Mouse (Mus musculus) heart, embryonic 12.5 days (tissue): ENCODE measurements around the gene Irx6. TPM values are rescaled to one million over a fixed set of nuclear protein-coding genes. Genes with fewer than 3 reads are reported as not detected.
A peak's percentile ranks its signal among the peaks of the same experiment; 100 is the strongest.

ENCODE experiments used
- ATAC-seq: fragments of 200-750 bp; cut with Nextera tagmentation; 2 replicates; pipeline ENCODE4 v1.8.0; 2017; ENCODE audit warnings: moderate TSS enrichment, moderate library complexity; ENCODE audit not compliant: insufficient number of reproducible peaks, low FRiP score
- H3K27ac ChIP-seq: fragments of 300-500 bp; sonication (generic); 2 replicates; pipeline ENCODE4 v1.5.1; 2016; ENCODE audit warnings: mild to moderate bottlenecking, moderate library complexity; ENCODE audit not compliant: poor library complexity, severe bottlenecking
- H3K27me3 ChIP-seq: fragments of 300-500 bp; sonication (generic); replicated peaks from 2 replicates; pipeline ENCODE4 v1.6.1; 2016; ENCODE audit warnings: mild to moderate bottlenecking, moderate library complexity
- H3K36me3 ChIP-seq: fragments of 300-500 bp; sonication (generic); 2 replicates; pipeline ENCODE4 v1.6.1; 2016; ENCODE audit warnings: mild to moderate bottlenecking, moderate library complexity
- H3K4me1 ChIP-seq: fragments of 300-500 bp; sonication (generic); replicated peaks from 2 replicates; pipeline ENCODE4 v1.6.1; 2016; ENCODE audit warnings: mild to moderate bottlenecking
- H3K4me2 ChIP-seq: fragments of 300-500 bp; sonication (generic); 2 replicates; pipeline ENCODE4 v1.6.1; 2016; ENCODE audit warnings: mild to moderate bottlenecking, moderate library complexity
- H3K4me3 ChIP-seq: fragments of 300-500 bp; sonication (generic); 2 replicates; pipeline ENCODE4 v1.5.1; 2016; ENCODE audit warnings: mild to moderate bottlenecking
- H3K9ac ChIP-seq: fragments of 300-500 bp; sonication (generic); 2 replicates; pipeline ENCODE4 v1.6.1; 2016; ENCODE audit warnings: mild to moderate bottlenecking, moderate library complexity
- H3K9me3 ChIP-seq: fragments of 300-500 bp; sonication (generic); replicated peaks from 2 replicates; pipeline ENCODE4 v1.6.1; 2016; ENCODE audit warnings: mild to moderate bottlenecking, moderate library complexity
- WGBS: fragments of 180-500 bp; shearing (Covaris S2); methylation state at CpG from one replicate; pipeline ENCODE4 v1.1.7; 2016; 5-methylcytosine and 5-hydroxymethylcytosine counted together
- polyA plus RNA-seq: library from polyadenylated mRNA; unstranded; fragments of >200 nt; fragmentation: Nextera tagmentation; extraction: Ambion mirVana; gene quantifications from 2 replicates; pipeline ENCODE4 v1.2.1, GENCODE M21; 2016

Gene Irx6
- 3.1 and 3.8 TPM in 2 replicates for polyA plus RNA-seq

GRCm38 (mm10) chr8:92674244-92675128 lies at the start of gene Irx6:
Gene Irx6 (plus strand): TSS chr8:92674288.
- Histone ChIP-seq H3K9ac (peak within 1 kb of the TSS; percentile 66), H3K4me3 (peak within 1 kb of the TSS; percentile 55)

GRCm38 (mm10) chr8:92628711-92629650 lies 45.1 kb upstream of the Irx6 start:
- H3K4me1 ChIP-seq = no peaks in the 10 kb centered on the region
- H3K9ac ChIP-seq = no peak overlapping the region
- H3K27me3 ChIP-seq = no peaks in the 10 kb centered on the region
- no peak overlapping the region for H3K4me3 ChIP-seq
- no peaks in the 10 kb centered on the region for H3K9me3 ChIP-seq
- no peaks in the 10 kb centered on the region for H3K36me3 ChIP-seq
- no peak overlapping the region for H3K4me2 ChIP-seq
- H3K27ac ChIP-seq = no peak overlapping the region
- WGBS = 67% methylated on average over 14 of the region's 14 CpGs
- no peak for ATAC-seq

More at GRCm38 (mm10) chr8:92674244-92675128, at the start of gene Irx6:
- Histone ChIP-seq H3K36me3 (no peaks in the 10 kb centered on the region), H3K27ac (peak within 1 kb of the TSS; percentile 5; the same call in 1 of the 2 replicates), H3K27me3 (peaks cover 93% of the 10 kb centered on the region), H3K4me2 (peak within 1 kb of the TSS; percentile 91), H3K9me3 (no peaks in the 10 kb centered on the region), H3K4me1 (peaks cover 29% of the 10 kb centered on the region)
- under 1% methylated on average over 58 of the region's 62 CpGs for WGBS
- ATAC-seq = peak; percentile 20; the same call in 1 of the 2 replicates

GRCm38 (mm10) chr8:92633199-92633598 lies 40.9 kb upstream of the Irx6 start:
- H3K36me3 ChIP-seq = no peaks in the 10 kb centered on the region
- no peak overlapping the region for H3K4me2 ChIP-seq
- no peaks in the 10 kb centered on the region for H3K27me3 ChIP-seq
- no peaks in the 10 kb centered on the region for H3K4me1 ChIP-seq
- 88% methylated on average over 5 of the region's 5 CpGs for WGBS
- H3K9ac ChIP-seq = no peak overlapping the region
- no peak overlapping the region for H3K4me3 ChIP-seq
- H3K27ac ChIP-seq = no peak overlapping the region
- H3K9me3 ChIP-seq = no peaks in the 10 kb centered on the region
- no peak for ATAC-seq

GRCm38 (mm10) chr8:92640820-92641219 lies 33.3 kb upstream of the Irx6 start:
- H3K36me3 ChIP-seq = no peaks in the 10 kb centered on the region
- H3K9me3 ChIP-seq = no peaks in the 10 kb centered on the region
- 70% methylated on average over 8 of the region's 8 CpGs for WGBS
- H3K4me2 ChIP-seq = no peak overlapping the region
- H3K4me3 ChIP-seq = no peak overlapping the region
- no peaks in the 10 kb centered on the region for H3K4me1 ChIP-seq
- no peaks in the 10 kb centered on the region for H3K27me3 ChIP-seq
- no peak overlapping the region for H3K27ac ChIP-seq
- ATAC-seq = no peak
- no peak overlapping the region for H3K9ac ChIP-seq

- Histone ChIP-seq H3K36me3 (no peaks in the 10 kb centered on the region), H3K27ac (no peak overlapping the region), H3K4me2 (no peak overlapping the region), H3K9ac (no peak overlapping the region), H3K9me3 (no peaks in the 10 kb centered on the region), H3K27me3 (no peaks in the 10 kb centered on the region), H3K4me1 (no peaks in the 10 kb centered on the region), H3K4me3 (no peak overlapping the region)
- no peak for ATAC-seq
- 53% methylated on average over 2 of the region's 2 CpGs for WGBS
Observed at GRCm38 (mm10) chr8:92646637-92647036, 27.5 kb upstream of the Irx6 start.

- Histone ChIP-seq H3K36me3 (no peaks in the 10 kb centered on the region), H3K9me3 (no peaks in the 10 kb centered on the region), H3K4me1 (no peaks in the 10 kb centered on the region), H3K9ac (no peak overlapping the region), H3K27ac (no peak overlapping the region), H3K4me3 (no peak overlapping the region), H3K4me2 (no peak overlapping the region), H3K27me3 (peaks cover 11% of the 10 kb centered on the region)
- ATAC-seq = no peak
- WGBS = 49% methylated on average over 4 of the region's 4 CpGs
Observed at GRCm38 (mm10) chr8:92664207-92664606, 9.9 kb upstream of the Irx6 start.

- no peak overlapping the region for H3K27ac ChIP-seq
- H3K9ac ChIP-seq = no peak overlapping the region
- ATAC-seq = no peak
- peaks cover 63% of the 10 kb centered on the region for H3K27me3 ChIP-seq
- no peaks in the 10 kb centered on the region for H3K36me3 ChIP-seq
- H3K4me2 ChIP-seq = no peak overlapping the region
- H3K9me3 ChIP-seq = no peaks in the 10 kb centered on the region
- peaks cover 20% of the 10 kb centered on the region for H3K4me1 ChIP-seq
- H3K4me3 ChIP-seq = no peak overlapping the region
- 78% methylated on average over 11 of the region's 11 CpGs for WGBS
Observed at GRCm38 (mm10) chr8:92670236-92670635, 3.9 kb upstream of the Irx6 start.

- ATAC-seq = no peak
- Histone ChIP-seq H3K4me1 (peaks cover 20% of the 10 kb centered on the region), H3K27ac (no peak overlapping the region), H3K4me3 (no peak overlapping the region), H3K4me2 (no peak overlapping the region), H3K9ac (no peak overlapping the region), H3K27me3 (peaks cover 68% of the 10 kb centered on the region), H3K36me3 (no peaks in the 10 kb centered on the region), H3K9me3 (no peaks in the 10 kb centered on the region)
- WGBS = 62% methylated on average over 12 of the region's 12 CpGs
Observed at GRCm38 (mm10) chr8:92670656-92671195, 3.4 kb upstream of the Irx6 start.

GRCm38 (mm10) chr8:92671892-92672291 lies 2.2 kb upstream of the Irx6 start:
- no peak overlapping the region for H3K27ac ChIP-seq
- no peaks in the 10 kb centered on the region for H3K9me3 ChIP-seq
- H3K4me1 ChIP-seq = peaks cover 20% of the 10 kb centered on the region
- H3K9ac ChIP-seq = no peak overlapping the region
- peaks cover 75% of the 10 kb centered on the region for H3K27me3 ChIP-seq
- ATAC-seq = no peak
- WGBS = 81% methylated on average over 4 of the region's 4 CpGs
- H3K4me2 ChIP-seq = no peak overlapping the region
- H3K36me3 ChIP-seq = no peaks in the 10 kb centered on the region
- no peak overlapping the region for H3K4me3 ChIP-seq

- Histone ChIP-seq H3K27ac (no peak overlapping the region), H3K36me3 (no peaks in the 10 kb centered on the region), H3K4me3 (peak overlapping the region; percentile 55), H3K4me2 (peak overlapping the region; percentile 91), H3K4me1 (peaks cover 23% of the 10 kb centered on the region), H3K9ac (0 out of 2 replicates have a peak overlapping the region, but pooled peaks have one; percentile 66), H3K9me3 (no peaks in the 10 kb centered on the region), H3K27me3 (peaks cover 85% of the 10 kb centered on the region)
- 5% methylated on average over 11 of the region's 11 CpGs for WGBS
- ATAC-seq = no peak
Observed at GRCm38 (mm10) chr8:92673101-92673500, 987 bp upstream of the Irx6 start.
